Mouse (Mus musculus): Measurements from ENCODE around the gene Dpf2. TPM values are rescaled to one million over a fixed set of nuclear protein-coding genes. Genes with fewer than 3 reads are reported as not detected.

Dpf2 gene
- total and polyA plus RNA-seq, 3 experiments: 25.0 to 115 (median 36.7) TPM

GRCm38 (mm10) chr19:5929634-5930596, 17.1 kb upstream of the Dpf2 start:
- TF ChIP-seq BHLHE40 (IDR thresholded peaks at IDR 0.05; ENCODE audit: low read depth, low read length) (0 out of 2 replicates have a peak, but pooled peaks have one; percentile 28), JUN (IDR thresholded peaks at IDR 0.05; ENCODE audit: insufficient read depth, low read depth, low read length) (no peak), ELF1 (IDR thresholded peaks at IDR 0.05; ENCODE audit: low read depth, low read length) (0 out of 2 replicates have a peak, but pooled peaks have one; percentile 46), IRF4 (IDR thresholded peaks at IDR 0.05; ENCODE audit: low read depth, low read length) (peak; percentile 56; the same call in 1 of the 2 replicates), POLR2AphosphoS2 (IDR thresholded peaks at IDR 0.05; ENCODE audit: low read depth, low read length) (no peak), EP300 (IDR thresholded peaks at IDR 0.05; ENCODE audit: low read length) (no peak; the same call in 1 of the 2 replicates), ETS1 (conservative IDR thresholded peaks at IDR 0.05; ENCODE audit: low read depth, low read length) (peak; percentile 43; the same call in 1 of the 2 replicates), ZKSCAN1 (IDR thresholded peaks at IDR 0.05; ENCODE audit: borderline replicate concordance, low read depth, low read length) (no peak), TCF12 (IDR thresholded peaks at IDR 0.05; ENCODE audit: low read depth, low read length) (peak; percentile 41; the same call in 1 of the 2 replicates)
- in situ Hi-C loops (cut with MboI; ENCODE audit: low pct_ligation_motif_present, low pct_unique_long_range_greater_than_20kb, low sequenced_read_pairs): no loop called here
- peaks cover 19 to 44% of the 10 kb centered on the region in 2 experiments for H3K4me1 ChIP-seq (ENCODE audit: control insufficient read depth in 1 of 2, insufficient read depth in 2 of 2)
- no peaks in the 10 kb centered on the region for H3K9me3 ChIP-seq (replicated peaks; ENCODE audit: low read length)
- H3K4me2 ChIP-seq (ENCODE audit: insufficient read depth, low read depth, poor library complexity, severe bottlenecking): peak overlapping the region; percentile 29; the same call in 1 of the 2 replicates
- H3K4me3 ChIP-seq (replicated peaks in 1 of 3; ENCODE audit: low read depth in 2 of 3, low read length in 2 of 3, poor library complexity in 1 of 3): no peak overlapping the region
- dilution Hi-C loops (cut with MboI; ENCODE audit: extremely low pct_ligation_motif_present, extremely low pct_unique_long_range_greater_than_20kb, low sequenced_read_pairs): no loop called here
- DNase-seq (ENCODE audit: extremely low read depth): peak; percentile 61
- H3K79me2 ChIP-seq (replicated peaks; ENCODE audit: control insufficient read depth, extremely low read depth, insufficient read depth, poor library complexity, severe bottlenecking): no peaks in the 10 kb centered on the region
- H3K27me3 ChIP-seq (replicated peaks): peaks cover 7% of the 10 kb centered on the region
- H3K27ac ChIP-seq (ENCODE audit: insufficient read depth, low read depth): peak overlapping the region; percentile 4; the same call in 1 of the 2 replicates
- H3K9ac ChIP-seq (ENCODE audit: insufficient read depth, low read depth): no peak overlapping the region
- no peaks in the 10 kb centered on the region for H3K36me3 ChIP-seq (replicated peaks in 1 of 2; ENCODE audit: control insufficient read depth in 1 of 2, insufficient read depth in 1 of 2, low read length in 1 of 2)

GRCm38 (mm10) chr19:5928546-5928945, 15.7 kb upstream of the Dpf2 start:
- no peak for DNase-seq (ENCODE audit: extremely low read depth)
- dilution Hi-C loops (cut with MboI; ENCODE audit: extremely low pct_ligation_motif_present, extremely low pct_unique_long_range_greater_than_20kb, low sequenced_read_pairs): no loop called here
- Histone ChIP-seq H3K9me3 (replicated peaks; ENCODE audit: low read length) (no peaks in the 10 kb centered on the region), H3K36me3 (replicated peaks in 1 of 2; ENCODE audit: control insufficient read depth in 1 of 2, insufficient read depth in 1 of 2, low read length in 1 of 2) (no peaks in the 10 kb centered on the region), H3K27me3 (replicated peaks) (peaks cover 7% of the 10 kb centered on the region), H3K79me2 (replicated peaks; ENCODE audit: control insufficient read depth, extremely low read depth, insufficient read depth, poor library complexity, severe bottlenecking) (no peaks in the 10 kb centered on the region), H3K4me3 (replicated peaks in 1 of 3; ENCODE audit: low read depth in 2 of 3, low read length in 2 of 3, poor library complexity in 1 of 3) (no peak overlapping the region), H3K27ac (ENCODE audit: insufficient read depth, low read depth) (no peak overlapping the region), H3K9ac (ENCODE audit: insufficient read depth, low read depth) (no peak overlapping the region), H3K4me2 (ENCODE audit: insufficient read depth, low read depth, poor library complexity, severe bottlenecking) (no peak overlapping the region), H3K4me1 (ENCODE audit: control insufficient read depth in 1 of 2, insufficient read depth in 2 of 2) (peaks cover 19 to 54% of the 10 kb centered on the region in 2 experiments)
- in situ Hi-C loops (cut with MboI; ENCODE audit: low pct_ligation_motif_present, low pct_unique_long_range_greater_than_20kb, low sequenced_read_pairs): no loop called here
- no peak for TF ChIP-seq CTCF (conservative IDR thresholded peaks at IDR 0.05 in 1 of 2, IDR thresholded peaks at IDR 0.05 in 1 of 2; ENCODE audit: low read depth in 2 of 2, low read length in 2 of 2)
- no peak for TF ChIP-seq ELF1 (IDR thresholded peaks at IDR 0.05; ENCODE audit: low read depth, low read length)
- no peak for TF ChIP-seq SIN3A (IDR thresholded peaks at IDR 0.05; ENCODE audit: low read length)
- TF ChIP-seq POLR2A (IDR thresholded peaks at IDR 0.05; ENCODE audit: low read depth, low read length): no peak
- TF ChIP-seq EP300 (IDR thresholded peaks at IDR 0.05; ENCODE audit: low read length): no peak

All from CH12.LX (cell line).